Mouse (Mus musculus) lung, embryonic 14.5 days (tissue): ENCODE results near the gene Rdh19. TPM values are rescaled to one million over a fixed set of nuclear protein-coding genes. Genes with fewer than 3 reads are reported as not detected.

ENCODE experiments used
- ATAC-seq: fragments of 200-750 bp; cut with Nextera tagmentation; 2 replicates; pipeline ENCODE4 v1.8.0; 2017; ENCODE audit warnings: mild to moderate bottlenecking, moderate TSS enrichment, moderate library complexity; ENCODE audit not compliant: insufficient read depth
- DNase-seq: peaks from one replicate; pipeline ENCODE4 v3.0.0-alpha.2; 2015
- H3K27ac ChIP-seq: fragments of 300-500 bp; sonication (generic); 2 replicates; pipeline ENCODE4 v1.5.1; 2014; ENCODE audit warnings: low read depth, mild to moderate bottlenecking, moderate library complexity
- H3K27me3 ChIP-seq: fragments of 300-500 bp; sonication (generic); 2 replicates; pipeline ENCODE4 v1.6.1; 2014; ENCODE audit warnings: low read length, control low read depth; ENCODE audit not compliant: insufficient read depth
- H3K36me3 ChIP-seq: fragments of 300-500 bp; sonication (generic); 2 replicates; pipeline ENCODE4 v1.6.1; 2014; ENCODE audit warnings: control low read depth; ENCODE audit not compliant: insufficient read depth
- H3K4me1 ChIP-seq: fragments of 300-500 bp; sonication (generic); 2 replicates; pipeline ENCODE4 v1.6.1; 2014; ENCODE audit warnings: antibody characterized with exemption, control low read depth; ENCODE audit not compliant: insufficient read depth
- H3K4me2 ChIP-seq: fragments of 300-500 bp; sonication (generic); 2 replicates; pipeline ENCODE4 v1.6.1; 2014; ENCODE audit warnings: mild to moderate bottlenecking
- H3K4me3 ChIP-seq: fragments of 300-500 bp; sonication (generic); 2 replicates; pipeline ENCODE4 v1.5.1; 2014; ENCODE audit warnings: low read depth, low read length
- H3K9ac ChIP-seq: fragments of 300-500 bp; sonication (generic); 2 replicates; pipeline ENCODE4 v1.6.1; 2014
- H3K9me3 ChIP-seq: fragments of 300-500 bp; sonication (generic); 2 replicates; pipeline ENCODE4 v1.6.1; 2016; ENCODE audit warnings: low read depth, low read length, control low read depth
- CTCF ChIP-seq: IDR thresholded peaks from 2 replicates; pipeline ENCODE4 v1.5.1; 2016; ENCODE audit warnings: antibody characterized with exemption, low read depth
- WGBS: fragments of 180-500 bp; shearing (Covaris S2); extraction: QIAGEN DNeasy Blood & Tissue Kit; methylation state at CpG from one replicate; pipeline ENCODE4 v1.1.7; 2014; 5-methylcytosine and 5-hydroxymethylcytosine counted together
- polyA plus RNA-seq: library from polyadenylated mRNA; unstranded; fragments of >200 nt; fragmentation: Nextera tagmentation; extraction: Ambion mirVana; gene quantifications from 2 replicates; pipeline ENCODE4 v1.2.1, GENCODE M21; 2014

The Rdh19 gene
- polyA plus RNA-seq, 1 experiment from 2014 or later = not detected

DNA sequence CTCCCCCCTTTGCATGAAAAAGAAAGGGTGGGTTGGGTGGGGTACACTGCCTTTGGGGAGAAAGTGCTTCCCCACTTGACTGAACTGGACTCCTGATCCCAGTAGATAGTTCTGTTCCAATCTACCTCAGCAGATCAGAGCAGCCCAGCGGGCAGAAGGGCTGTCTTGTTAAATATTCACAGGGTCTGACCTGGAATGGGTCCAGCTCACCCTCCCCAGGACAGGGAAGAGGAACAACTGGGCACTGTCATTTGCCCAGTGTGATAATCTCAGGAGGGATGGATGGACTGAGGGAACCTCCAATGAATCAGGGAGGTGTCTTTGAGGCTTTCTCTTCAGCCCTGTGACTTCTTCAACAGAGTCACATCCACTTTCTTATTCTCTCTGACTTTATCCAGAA is 1.6 kb upstream of the Rdh19 start:
- 67% methylated on average over 1 of the region's 1 CpGs for WGBS
- Histone ChIP-seq H3K4me2 (no peak overlapping the region), H3K27me3 (no peaks in the 10 kb centered on the region), H3K4me1 (no peaks in the 10 kb centered on the region), H3K9me3 (no peaks in the 10 kb centered on the region), H3K27ac (no peak overlapping the region), H3K9ac (no peak overlapping the region), H3K36me3 (no peaks in the 10 kb centered on the region), H3K4me3 (no peak overlapping the region)
- DNase-seq (no peak), ATAC-seq (no peak)
- TF ChIP-seq CTCF = no peak

DNA sequence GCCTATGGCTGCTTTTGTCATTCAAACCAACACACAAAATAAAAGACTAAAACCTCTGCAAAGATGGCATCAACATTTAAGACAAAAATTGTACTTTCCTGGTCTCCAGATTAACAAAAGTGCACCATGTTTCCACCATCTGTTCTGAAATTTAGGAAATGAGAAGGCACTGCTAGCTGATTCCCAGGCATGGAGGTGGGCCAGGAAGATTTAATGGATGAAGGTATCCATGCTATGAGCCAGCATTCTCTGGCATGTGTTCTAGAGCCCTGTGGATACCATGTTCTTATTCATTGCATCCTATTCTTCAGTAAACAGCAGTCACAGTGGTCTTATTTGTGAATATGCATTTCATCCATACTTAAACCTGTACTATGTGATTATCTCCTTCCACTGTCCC is 6.6 kb downstream of the Rdh19 start:
- ATAC-seq (no peak), DNase-seq (no peak)
- TF ChIP-seq CTCF = no peak
- Histone ChIP-seq H3K9ac (no peak overlapping the region), H3K4me1 (no peaks in the 10 kb centered on the region), H3K27me3 (no peaks in the 10 kb centered on the region), H3K36me3 (no peaks in the 10 kb centered on the region), H3K4me3 (no peak overlapping the region), H3K4me2 (no peak overlapping the region), H3K27ac (no peak overlapping the region), H3K9me3 (no peaks in the 10 kb centered on the region)

DNA sequence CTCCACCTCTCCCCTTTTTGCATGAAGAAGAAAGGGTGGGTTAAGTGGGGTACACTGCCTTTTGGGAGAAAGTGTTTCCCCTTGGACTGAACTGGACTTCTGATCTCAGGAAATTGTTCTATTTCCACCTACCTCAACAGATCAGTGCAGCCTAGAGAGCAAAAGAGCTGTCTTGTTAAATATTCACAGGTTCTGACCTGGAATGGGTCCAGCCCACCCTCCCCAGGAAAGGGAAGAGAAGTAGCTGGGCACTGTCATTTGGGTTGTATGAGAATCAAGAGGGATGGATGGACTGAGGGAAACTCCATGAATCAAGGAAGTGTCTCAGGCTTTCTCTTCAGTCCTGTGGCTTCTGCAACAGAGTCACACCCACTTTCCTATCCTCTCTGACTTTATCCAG is 15.2 kb downstream of the Rdh19 start:
- H3K36me3 ChIP-seq = no peaks in the 10 kb centered on the region
- H3K4me1 ChIP-seq = no peaks in the 10 kb centered on the region
- ATAC-seq (no peak), DNase-seq (no peak)
- no peak overlapping the region for H3K4me3 ChIP-seq
- no peak overlapping the region for H3K4me2 ChIP-seq
- H3K9me3 ChIP-seq = no peaks in the 10 kb centered on the region
- no peaks in the 10 kb centered on the region for H3K27me3 ChIP-seq
- no peak overlapping the region for H3K27ac ChIP-seq
- H3K9ac ChIP-seq = no peak overlapping the region
- no peak for TF ChIP-seq CTCF

DNA sequence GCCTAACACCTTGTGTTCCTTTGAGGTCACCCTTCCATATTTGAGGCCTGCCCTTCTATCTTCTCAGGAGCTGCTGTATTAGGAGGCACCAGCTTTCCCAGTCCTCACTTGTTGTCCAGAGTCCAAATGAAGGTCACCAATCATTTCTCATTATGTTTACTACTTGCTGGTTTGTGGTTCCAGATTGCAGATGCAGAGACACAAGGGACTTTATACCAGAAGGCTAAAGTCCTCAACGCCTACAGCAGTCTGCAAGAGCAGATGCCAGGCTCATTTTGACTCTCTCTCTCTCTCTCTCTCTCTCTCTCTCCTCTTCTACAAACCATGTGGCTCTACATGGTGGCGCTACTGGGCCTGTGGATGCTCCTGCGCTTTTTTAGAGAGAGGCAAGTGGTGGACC is 16.5 kb downstream of the Rdh19 start, which contains the start of gene Rdh16f2:
Rdh16f2 (plus strand) TSS at position 243 of the 400 bp plus-strand sequence.
- Histone ChIP-seq H3K9ac (no peak within 1 kb of the TSS), H3K27me3 (no peaks in the 10 kb centered on the region), H3K4me1 (no peaks in the 10 kb centered on the region), H3K36me3 (no peaks in the 10 kb centered on the region), H3K4me3 (no peak within 1 kb of the TSS), H3K9me3 (no peaks in the 10 kb centered on the region), H3K4me2 (no peak within 1 kb of the TSS), H3K27ac (no peak within 1 kb of the TSS)
- WGBS = 82% methylated on average over 3 of the region's 3 CpGs
- DNase-seq = no peak
- no peak for ATAC-seq
- no peak for TF ChIP-seq CTCF

DNA sequence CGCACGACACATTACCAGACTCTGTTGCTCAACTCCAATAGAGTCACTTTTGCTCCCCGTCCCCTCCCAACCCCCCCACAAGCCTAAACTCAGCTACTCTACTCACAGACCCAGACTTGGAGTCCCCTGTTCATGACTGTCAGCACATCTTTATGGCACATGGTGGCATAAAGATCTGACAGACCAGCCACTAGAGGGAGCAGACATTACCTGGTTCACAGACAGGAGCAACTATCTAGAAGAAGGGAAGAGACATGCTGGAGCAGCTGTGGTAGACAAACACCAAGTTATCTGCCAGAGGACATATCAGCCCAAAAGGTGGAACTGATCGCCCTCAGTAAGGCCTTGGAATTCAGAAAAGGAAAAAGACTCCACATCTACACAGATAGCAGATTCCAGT is 22.8 kb downstream of the Rdh19 start:
- Histone ChIP-seq H3K4me2 (no peak overlapping the region), H3K27ac (no peak overlapping the region), H3K4me3 (no peak overlapping the region), H3K4me1 (no peaks in the 10 kb centered on the region), H3K9ac (no peak overlapping the region), H3K9me3 (no peaks in the 10 kb centered on the region), H3K36me3 (no peaks in the 10 kb centered on the region), H3K27me3 (no peaks in the 10 kb centered on the region)
- ATAC-seq = no peak
- peak; percentile 59 for TF ChIP-seq CTCF
- WGBS = 74% methylated on average over 4 of the region's 4 CpGs
- peak; percentile 39 for DNase-seq

DNA sequence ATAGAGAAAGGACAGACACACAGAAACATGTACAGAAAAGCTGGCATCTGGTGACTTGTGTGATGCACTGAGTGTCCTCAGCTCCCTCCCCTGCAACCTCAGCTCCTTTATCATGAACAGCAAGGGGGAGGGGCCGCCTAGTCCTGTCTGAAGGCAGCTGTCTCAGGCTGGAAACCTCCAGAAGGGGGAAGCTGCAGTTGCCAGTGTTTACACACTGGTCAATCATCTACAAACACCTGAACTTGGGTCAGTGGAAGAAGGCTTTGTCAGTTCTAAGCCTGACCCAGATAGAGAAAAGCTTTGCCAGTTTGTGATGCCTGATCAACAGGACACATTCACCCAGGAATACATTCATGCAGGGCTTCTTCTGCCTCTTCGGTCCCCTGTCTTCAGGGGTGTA is 28.0 kb downstream of the Rdh19 start:
- ATAC-seq = peak; percentile 47; the same call in 1 of the 2 replicates
- Histone ChIP-seq H3K27me3 (no peaks in the 10 kb centered on the region), H3K4me2 (no peak overlapping the region), H3K36me3 (no peaks in the 10 kb centered on the region), H3K4me1 (peaks cover 3% of the 10 kb centered on the region; the same call in 1 of the 2 replicates), H3K27ac (no peak overlapping the region), H3K4me3 (no peak overlapping the region), H3K9me3 (no peaks in the 10 kb centered on the region), H3K9ac (no peak overlapping the region)
- WGBS = 17% methylated on average over 2 of the region's 2 CpGs
- DNase-seq = peak; percentile 21
- no peak for TF ChIP-seq CTCF

DNA sequence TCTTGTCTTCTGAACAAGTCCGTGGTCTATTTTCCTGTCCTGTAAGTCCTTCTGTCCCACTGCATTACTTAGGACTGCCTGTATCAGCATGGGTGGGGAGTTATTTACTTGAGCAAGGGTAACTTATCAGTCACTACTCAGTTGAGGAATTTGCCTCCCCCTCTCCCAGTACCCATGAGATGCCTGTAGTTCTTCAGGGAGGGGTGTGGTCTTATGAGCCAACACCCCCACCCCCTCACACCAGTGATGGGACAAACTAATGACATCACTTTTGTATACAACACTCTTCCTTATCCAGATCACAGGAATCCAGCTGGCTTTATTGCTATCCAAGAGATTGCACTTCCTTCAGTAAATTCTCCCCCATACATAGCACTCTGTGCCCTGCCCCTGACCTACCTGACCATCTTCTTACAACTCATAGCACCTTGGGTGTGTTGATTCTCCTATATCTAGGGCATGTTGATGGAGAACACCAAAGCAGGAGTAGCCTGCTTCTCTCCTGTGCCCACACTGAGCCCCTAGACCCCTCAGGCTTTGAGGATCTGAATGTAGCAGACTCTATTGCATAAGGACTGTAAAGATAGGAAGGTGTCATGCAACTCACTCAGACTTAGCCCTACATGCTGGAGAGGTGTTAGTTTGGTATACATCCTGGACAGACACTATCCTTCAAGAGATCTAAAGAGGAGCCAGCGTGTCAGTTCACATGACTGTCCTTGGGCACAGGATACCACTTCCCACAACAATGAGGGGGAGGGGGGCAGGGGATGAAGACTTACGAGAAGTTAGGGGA is 28.7 kb downstream of the Rdh19 start:
- no peak for TF ChIP-seq CTCF
- Histone ChIP-seq H3K27me3 (no peaks in the 10 kb centered on the region), H3K9me3 (no peaks in the 10 kb centered on the region), H3K27ac (no peak overlapping the region), H3K4me3 (no peak overlapping the region), H3K36me3 (no peaks in the 10 kb centered on the region), H3K4me1 (peaks cover 3% of the 10 kb centered on the region; the same call in 1 of the 2 replicates), H3K9ac (no peak overlapping the region), H3K4me2 (no peak overlapping the region)
- WGBS = 39% methylated on average over 3 of the region's 3 CpGs
- DNase-seq (peak; percentile 29), ATAC-seq (peak; percentile 57)
